Mouse (Mus musculus): ENCODE results near the gene She.

GRCm38 (mm10) chr3:89875021-89875420, 43.9 kb downstream of the She start:
- TF ChIP-seq CTCF (IDR thresholded peaks at IDR 0.05; ENCODE audit: low read depth, low read length) = no peak
- no peak for TF ChIP-seq POLR2A (IDR thresholded peaks at IDR 0.05; ENCODE audit: insufficient read depth, low read length)
- TF ChIP-seq EP300 (IDR thresholded peaks at IDR 0.05; ENCODE audit: insufficient read depth, low read depth, low read length) = no peak
